Mouse (Mus musculus): ENCODE data around the gene Lhx4. TPM values are rescaled to one million over a fixed set of nuclear protein-coding genes. Genes with fewer than 3 reads are reported as not detected.

Gene Lhx4
- polyA plus RNA-seq (2015; fragmentation: Nextera tagmentation; extraction: Ambion mirVana): not detected in 2 replicates

DNA sequence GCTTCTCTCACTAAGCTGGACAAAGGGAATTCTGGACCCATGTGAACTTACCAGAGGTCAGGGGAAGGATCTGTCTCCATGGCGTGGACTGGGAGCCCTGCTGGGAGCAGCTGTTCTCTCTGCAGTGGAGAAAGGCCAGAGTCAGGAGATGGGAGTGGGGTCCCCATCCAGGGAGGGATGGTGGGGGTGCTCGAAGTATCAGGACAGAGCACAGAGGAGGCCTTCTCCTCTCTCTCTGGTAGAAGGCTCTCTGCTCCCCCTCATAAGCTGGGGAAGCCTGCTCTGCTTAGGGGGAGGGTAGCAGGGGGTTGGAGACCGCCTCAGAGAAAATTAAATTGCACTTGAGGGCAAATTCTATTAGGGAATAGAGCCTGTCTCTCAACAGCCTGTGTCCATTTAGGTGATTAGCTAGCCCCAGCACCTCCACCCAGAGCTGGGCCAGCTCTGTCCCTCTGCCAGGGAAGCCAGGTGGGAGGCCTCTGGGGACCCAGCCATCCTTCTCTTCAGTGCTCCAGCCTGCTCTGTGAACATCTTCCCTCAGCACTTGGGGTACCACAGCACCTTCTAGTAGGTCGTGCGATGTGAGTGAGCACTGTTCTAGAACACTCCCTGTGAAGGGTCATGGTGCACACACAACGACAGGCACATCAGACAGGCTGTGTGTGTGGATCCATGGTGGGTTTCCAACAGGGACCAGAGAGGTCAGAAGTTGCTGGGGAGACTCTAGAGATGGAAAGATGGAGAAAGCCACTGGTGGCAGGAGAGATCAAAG lies at the start of gene Lhx4:
Gene Lhx4 (minus strand): TSS at position 201 of the 772 bp plus-strand sequence.
- Histone ChIP-seq H3K9ac (no peak within 1 kb of the TSS), H3K9me3 (no peaks in the 10 kb centered on the region), H3K27ac (no peak within 1 kb of the TSS), H3K36me3 (no peaks in the 10 kb centered on the region), H3K4me3 (replicated peaks) (no peak within 1 kb of the TSS), H3K4me1 (replicated peaks) (no peaks in the 10 kb centered on the region), H3K27me3 (replicated peaks) (peaks cover 64% of the 10 kb centered on the region), H3K4me2 (replicated peaks) (no peak within 1 kb of the TSS)
- 63% methylated on average over 6 of the region's 6 CpGs for WGBS
- ATAC-seq: no peak

- H3K36me3 ChIP-seq: 0 out of 2 replicates have a peak, but pooled peaks cover 15% of the 10 kb centered on the region
- no peak overlapping the region for H3K27ac ChIP-seq
- H3K9me3 ChIP-seq: no peaks in the 10 kb centered on the region
- no peak for ATAC-seq
- H3K4me3 ChIP-seq (replicated peaks): no peak overlapping the region
- H3K4me1 ChIP-seq (replicated peaks): peaks cover 3% of the 10 kb centered on the region; the same call in 1 of the 2 replicates
- WGBS: 89% methylated on average over 4 of the region's 4 CpGs
- no peaks in the 10 kb centered on the region for H3K27me3 ChIP-seq (replicated peaks)
- no peak overlapping the region for H3K9ac ChIP-seq
- no peak overlapping the region for H3K4me2 ChIP-seq (replicated peaks)
These were observed 46.5 kb upstream of the Lhx4 start for GRCm38 (mm10) chr1:155798000-155798399.

DNA sequence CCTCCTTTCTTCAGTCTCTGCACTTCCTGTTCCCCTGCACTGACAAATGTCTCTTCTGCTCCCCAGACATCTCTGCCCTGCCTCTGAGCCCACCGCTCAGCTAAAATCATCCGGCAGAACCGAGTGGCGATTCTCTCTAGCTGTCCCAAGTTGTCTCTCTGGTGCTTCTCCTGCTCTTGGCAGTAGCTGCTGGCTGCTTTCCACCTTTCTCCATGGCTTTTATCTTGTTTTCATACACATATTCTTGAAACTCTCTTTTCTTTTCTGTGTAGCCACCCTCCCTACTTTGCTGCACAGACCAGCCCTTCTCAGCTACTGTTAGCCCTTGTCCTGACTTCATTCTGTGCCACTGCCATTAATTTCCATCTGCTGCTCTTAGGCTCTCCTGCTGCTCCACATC lies 45.9 kb upstream of the Lhx4 start:
- Histone ChIP-seq H3K4me2 (replicated peaks) (no peak overlapping the region), H3K4me1 (replicated peaks) (peaks cover 3% of the 10 kb centered on the region; the same call in 1 of the 2 replicates), H3K36me3 (peaks cover 19% of the 10 kb centered on the region; the same call in 1 of the 2 replicates), H3K27me3 (replicated peaks) (no peaks in the 10 kb centered on the region), H3K4me3 (replicated peaks) (no peak overlapping the region), H3K27ac (no peak overlapping the region), H3K9ac (no peak overlapping the region), H3K9me3 (no peaks in the 10 kb centered on the region)
- 75% methylated on average over 4 of the region's 4 CpGs for WGBS
- no peak for ATAC-seq

GRCm38 (mm10) chr1:155796757-155797405 lies 45.4 kb upstream of the Lhx4 start:
- Histone ChIP-seq H3K4me3 (replicated peaks) (no peak overlapping the region), H3K4me1 (replicated peaks) (peaks cover 3% of the 10 kb centered on the region; the same call in 1 of the 2 replicates), H3K36me3 (peaks cover 19% of the 10 kb centered on the region; the same call in 1 of the 2 replicates), H3K9me3 (no peaks in the 10 kb centered on the region), H3K4me2 (replicated peaks) (no peak overlapping the region), H3K27ac (no peak overlapping the region), H3K9ac (no peak overlapping the region), H3K27me3 (replicated peaks) (no peaks in the 10 kb centered on the region)
- peak; percentile 60 for ATAC-seq
- 72% methylated on average over 11 of the region's 11 CpGs for WGBS

DNA sequence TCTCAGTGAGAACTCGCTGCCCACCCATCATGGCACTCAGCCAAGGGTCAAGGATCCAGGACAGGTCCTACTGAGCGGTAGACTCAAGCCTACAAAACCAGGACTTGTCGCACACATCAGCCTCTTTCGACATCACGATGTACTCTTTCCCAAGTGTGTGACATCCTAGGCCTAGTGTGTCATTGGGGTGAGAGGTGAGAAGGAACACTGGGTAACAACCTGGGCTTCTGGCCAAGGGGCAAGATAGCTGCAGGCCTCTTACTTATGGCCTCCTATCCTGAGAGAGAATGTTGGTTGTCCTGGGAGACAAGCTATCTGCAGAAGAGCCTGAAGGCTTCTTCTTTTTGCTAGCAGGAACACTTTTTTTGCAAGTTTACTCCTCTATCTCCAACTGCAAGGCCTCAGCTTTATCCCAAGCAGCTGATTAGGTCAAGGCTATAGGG lies 44.3 kb upstream of the Lhx4 start:
- Histone ChIP-seq H3K4me1 (replicated peaks) (peaks cover 3% of the 10 kb centered on the region; the same call in 1 of the 2 replicates), H3K27me3 (replicated peaks) (no peaks in the 10 kb centered on the region), H3K27ac (no peak overlapping the region), H3K9me3 (no peaks in the 10 kb centered on the region), H3K36me3 (peaks cover 19% of the 10 kb centered on the region), H3K4me2 (replicated peaks) (no peak overlapping the region), H3K9ac (no peak overlapping the region), H3K4me3 (replicated peaks) (no peak overlapping the region)
- ATAC-seq: no peak
- 90% methylated on average over 5 of the region's 5 CpGs for WGBS

DNA sequence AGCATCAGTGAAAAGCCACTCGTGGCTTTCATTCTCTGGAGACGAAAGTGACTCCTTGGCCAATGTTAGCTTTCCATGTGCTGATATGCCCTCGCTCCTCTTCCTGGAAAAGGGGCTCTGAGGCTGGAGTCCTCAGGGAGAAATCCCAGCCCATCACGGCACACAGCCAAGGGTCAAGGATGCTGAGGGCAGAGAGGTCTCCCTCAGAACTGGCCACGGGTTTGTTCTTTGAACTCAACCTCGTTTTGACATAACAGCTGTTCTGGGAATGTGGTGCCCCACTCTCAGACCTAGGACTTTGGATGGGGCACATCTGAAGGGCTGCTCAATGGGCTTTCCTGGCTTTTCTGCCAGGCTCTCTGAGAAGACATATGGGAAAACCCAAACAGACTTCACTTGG lies 43.4 kb upstream of the Lhx4 start:
- no peak overlapping the region for H3K4me2 ChIP-seq (replicated peaks)
- no peak overlapping the region for H3K9ac ChIP-seq
- no peak overlapping the region for H3K4me3 ChIP-seq (replicated peaks)
- peaks cover 3% of the 10 kb centered on the region; the same call in 1 of the 2 replicates for H3K4me1 ChIP-seq (replicated peaks)
- H3K9me3 ChIP-seq: no peaks in the 10 kb centered on the region
- ATAC-seq: no peak
- no peaks in the 10 kb centered on the region for H3K27me3 ChIP-seq (replicated peaks)
- H3K27ac ChIP-seq: no peak overlapping the region
- 87% methylated on average over 6 of the region's 6 CpGs for WGBS
- peaks cover 23% of the 10 kb centered on the region for H3K36me3 ChIP-seq

- Histone ChIP-seq H3K4me3 (replicated peaks) (no peak overlapping the region), H3K27me3 (replicated peaks) (no peaks in the 10 kb centered on the region), H3K9ac (no peak overlapping the region), H3K36me3 (peaks cover 33% of the 10 kb centered on the region), H3K9me3 (no peaks in the 10 kb centered on the region), H3K4me2 (replicated peaks) (no peak overlapping the region), H3K27ac (no peak overlapping the region), H3K4me1 (replicated peaks) (0 out of 2 replicates have a peak, but pooled peaks cover 3% of the 10 kb centered on the region)
- ATAC-seq: no peak
- 60% methylated on average over 5 of the region's 5 CpGs for WGBS
These were observed 40.4 kb upstream of the Lhx4 start for GRCm38 (mm10) chr1:155791919-155792318.

GRCm38 (mm10) chr1:155790111-155790974 lies 38.9 kb upstream of the Lhx4 start:
- Histone ChIP-seq H3K9ac (no peak overlapping the region), H3K9me3 (no peaks in the 10 kb centered on the region), H3K4me3 (replicated peaks) (no peak overlapping the region), H3K4me1 (replicated peaks) (no peaks in the 10 kb centered on the region), H3K27ac (no peak overlapping the region), H3K36me3 (peaks cover 37% of the 10 kb centered on the region), H3K27me3 (replicated peaks) (no peaks in the 10 kb centered on the region), H3K4me2 (replicated peaks) (no peak overlapping the region)
- 79% methylated on average over 16 of the region's 16 CpGs for whole genome bisulfite sequencing
- ATAC-seq: peak; percentile 41; the same call in 1 of the 2 replicates

DNA sequence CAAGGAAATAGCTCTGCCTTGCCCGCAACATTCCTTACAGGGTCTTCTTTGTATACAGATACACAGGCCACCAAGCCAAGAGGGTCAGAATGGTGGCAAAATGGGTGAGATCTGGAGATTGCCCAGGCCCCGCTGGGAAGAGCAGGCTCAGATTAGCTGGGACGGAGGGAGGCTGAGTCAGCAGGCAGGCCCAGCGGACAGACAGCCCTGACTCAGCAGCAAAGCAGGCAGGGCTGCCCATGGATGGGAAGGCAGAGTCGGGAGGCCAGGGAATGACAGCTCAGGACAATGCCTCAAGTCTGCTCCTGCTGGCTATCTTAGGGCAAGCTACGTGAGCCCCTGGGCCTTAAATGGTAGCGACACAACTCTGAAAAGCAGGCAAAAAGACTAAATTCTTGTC lies 34.4 kb upstream of the Lhx4 start:
- 71% methylated on average over 7 of the region's 7 CpGs for WGBS
- no peaks in the 10 kb centered on the region for H3K4me1 ChIP-seq (replicated peaks)
- H3K9ac ChIP-seq: no peak overlapping the region
- H3K4me3 ChIP-seq (replicated peaks): no peak overlapping the region
- no peak overlapping the region for H3K4me2 ChIP-seq (replicated peaks)
- no peak overlapping the region for H3K27ac ChIP-seq
- no peaks in the 10 kb centered on the region for H3K27me3 ChIP-seq (replicated peaks)
- H3K36me3 ChIP-seq: peaks cover 30% of the 10 kb centered on the region
- ATAC-seq: no peak
- H3K9me3 ChIP-seq: no peaks in the 10 kb centered on the region

DNA sequence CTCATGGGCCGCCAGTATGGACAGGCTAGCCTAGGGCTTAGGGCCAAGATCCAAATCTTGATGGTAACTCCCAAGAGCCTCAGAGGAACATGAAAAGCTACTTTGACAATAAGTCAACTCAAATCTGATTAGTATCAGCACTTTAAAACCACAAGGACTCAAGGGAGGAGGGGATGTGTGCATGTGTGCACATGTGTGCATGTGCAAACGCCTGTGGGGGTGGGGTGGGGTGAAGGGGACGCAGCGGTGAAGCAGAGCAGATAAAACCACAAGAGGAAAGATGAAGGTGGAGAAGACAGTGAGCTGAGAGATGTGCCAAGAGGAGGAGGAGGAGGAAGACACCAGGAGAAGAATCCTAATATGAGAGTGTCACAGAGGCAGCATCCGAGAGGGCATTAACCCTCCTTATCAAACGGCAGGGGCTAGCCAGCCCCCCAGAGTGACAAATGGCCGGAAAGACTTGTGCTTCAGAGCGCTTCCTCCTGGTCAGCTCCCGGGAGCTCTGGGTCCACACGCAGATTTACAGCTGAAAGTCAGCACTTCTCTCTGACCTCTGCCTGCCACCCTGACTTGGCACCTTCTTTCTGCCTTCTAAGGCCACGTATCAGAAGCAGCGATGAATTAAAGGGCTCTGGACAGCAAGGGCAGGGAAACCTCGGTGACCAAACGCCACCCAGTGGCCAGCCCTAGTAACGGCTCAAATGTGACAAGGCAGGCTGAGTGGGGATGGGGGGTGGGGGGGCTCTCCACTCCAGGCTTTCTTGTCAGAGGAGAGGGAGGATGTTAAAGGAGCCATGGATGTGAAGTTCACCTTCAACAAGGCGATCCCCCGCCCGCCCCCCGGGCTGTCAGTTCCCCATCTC lies 33.1 kb upstream of the Lhx4 start:
- Histone ChIP-seq H3K36me3 (peaks cover 27% of the 10 kb centered on the region), H3K4me3 (replicated peaks) (no peak overlapping the region), H3K27me3 (replicated peaks) (no peaks in the 10 kb centered on the region), H3K4me1 (replicated peaks) (no peaks in the 10 kb centered on the region), H3K4me2 (replicated peaks) (no peak overlapping the region), H3K9ac (no peak overlapping the region), H3K9me3 (no peaks in the 10 kb centered on the region), H3K27ac (no peak overlapping the region)
- 36% methylated on average over 19 of the region's 19 CpGs for WGBS
- ATAC-seq: 0 out of 2 replicates have a peak, but pooled peaks have one; percentile 30

DNA sequence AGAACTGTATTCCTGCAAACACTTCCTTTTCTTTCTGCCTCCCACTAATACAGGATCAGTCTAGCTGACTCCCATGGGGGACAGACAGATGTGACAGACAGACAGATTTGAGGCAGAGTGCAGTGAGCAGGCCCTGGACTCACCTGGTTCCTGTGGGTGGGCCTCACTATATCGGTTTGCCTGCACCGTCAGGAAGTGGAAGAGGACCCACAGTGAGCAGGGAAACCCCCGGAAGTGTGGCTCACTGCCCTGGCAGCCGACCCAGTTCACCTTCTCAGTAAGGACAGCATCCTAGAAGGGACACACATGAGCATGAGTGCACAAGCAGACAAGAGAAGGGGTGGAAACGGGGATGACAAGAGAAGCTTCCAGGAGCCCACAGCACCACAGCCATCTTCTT lies 30.9 kb upstream of the Lhx4 start:
- no peak overlapping the region for H3K4me3 ChIP-seq (replicated peaks)
- no peaks in the 10 kb centered on the region for H3K27me3 ChIP-seq (replicated peaks)
- ATAC-seq: no peak
- H3K36me3 ChIP-seq: peaks cover 18% of the 10 kb centered on the region
- no peak overlapping the region for H3K27ac ChIP-seq
- WGBS: 81% methylated on average over 5 of the region's 5 CpGs
- no peaks in the 10 kb centered on the region for H3K9me3 ChIP-seq
- no peak overlapping the region for H3K9ac ChIP-seq
- peaks cover 8% of the 10 kb centered on the region for H3K4me1 ChIP-seq (replicated peaks)
- no peak overlapping the region for H3K4me2 ChIP-seq (replicated peaks)
